Mouse (Mus musculus): ENCODE measurements around the gene Mxi1. TPM values are rescaled to one million over a fixed set of nuclear protein-coding genes. Genes with fewer than 3 reads are reported as not detected.

Mxi1 gene
- total and polyA plus RNA-seq, 2 experiments: 11.8 to 16.1 TPM

DNA sequence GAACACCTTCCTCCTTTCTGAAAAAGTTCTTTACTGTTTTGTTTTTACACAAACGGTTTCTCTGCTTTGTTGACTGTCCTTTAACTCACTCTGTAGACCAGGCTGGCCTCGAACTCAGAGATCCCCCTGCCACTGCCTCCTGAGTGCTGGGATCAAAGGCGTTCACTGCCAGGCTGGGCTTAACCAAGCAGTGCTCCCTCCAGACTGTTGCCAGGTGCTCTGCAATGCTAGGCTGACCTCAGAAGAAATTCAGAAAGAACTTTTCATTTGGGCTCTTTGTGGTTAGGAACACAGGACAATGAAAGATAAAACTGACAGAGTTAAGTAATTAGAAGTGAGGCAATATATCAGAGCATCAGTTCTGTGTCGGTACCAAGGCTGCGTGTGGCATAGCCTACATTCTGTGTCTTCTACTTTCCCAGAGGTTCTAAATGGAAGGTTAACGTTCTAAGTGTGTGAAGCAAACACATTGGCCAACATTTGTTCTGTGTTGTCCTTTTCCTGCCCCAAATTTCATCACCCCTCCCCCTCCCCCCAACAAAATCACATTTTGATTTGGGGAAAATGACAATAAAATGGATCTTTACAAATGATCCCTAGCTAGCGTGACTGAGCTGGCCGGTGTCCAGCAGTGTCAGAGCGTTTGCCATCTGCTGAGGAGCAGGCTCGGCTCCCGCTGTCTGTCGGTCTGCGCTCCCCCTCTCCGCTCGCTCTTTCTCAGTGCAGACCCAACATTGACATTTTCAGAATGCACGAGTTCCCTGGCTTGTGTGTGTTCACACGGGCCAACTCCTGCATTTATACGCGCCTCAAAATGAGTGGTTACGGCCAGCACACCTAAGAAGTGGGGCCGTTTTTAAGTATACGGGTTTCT lies 49.1 kb downstream of the Mxi1 start:
- Histone ChIP-seq H3K36me3 (ENCODE audit: control insufficient read depth, insufficient read depth, low read length) (no peaks in the 10 kb centered on the region), H3K27ac (replicated peaks; ENCODE audit: insufficient read depth, low read depth, low read length) (peak overlapping the region; percentile 96), H3K79me2 (ENCODE audit: control insufficient read depth, insufficient read depth, low read length) (no peaks in the 10 kb centered on the region), H3K27me3 (ENCODE audit: control insufficient read depth, insufficient read depth, low read length) (no peaks in the 10 kb centered on the region), H3K4me1 (ENCODE audit: control insufficient read depth, insufficient read depth, low read length) (peaks cover 3% of the 10 kb centered on the region; the same call in 1 of the 2 replicates), H3K4me3 (ENCODE audit: insufficient read depth, low read depth, low read length) (peak overlapping the region; percentile 54), H3K9ac (ENCODE audit: low read depth, low read length) (peak overlapping the region; percentile 70)
- peak; percentile 73 for DNase-seq (ENCODE audit: extremely low read depth, low read depth, low spot score)
- 0 out of 2 replicates have a peak, but pooled peaks have one; percentile 27 for TF ChIP-seq POLR2A (IDR thresholded peaks at IDR 0.05; ENCODE audit: extremely low read depth, insufficient read depth, low read length)
- no peak for TF ChIP-seq CTCF (IDR thresholded peaks at IDR 0.05; ENCODE audit: low read depth, low read length)
- WGBS: 19% methylated on average over 22 of the region's 22 CpGs

DNA sequence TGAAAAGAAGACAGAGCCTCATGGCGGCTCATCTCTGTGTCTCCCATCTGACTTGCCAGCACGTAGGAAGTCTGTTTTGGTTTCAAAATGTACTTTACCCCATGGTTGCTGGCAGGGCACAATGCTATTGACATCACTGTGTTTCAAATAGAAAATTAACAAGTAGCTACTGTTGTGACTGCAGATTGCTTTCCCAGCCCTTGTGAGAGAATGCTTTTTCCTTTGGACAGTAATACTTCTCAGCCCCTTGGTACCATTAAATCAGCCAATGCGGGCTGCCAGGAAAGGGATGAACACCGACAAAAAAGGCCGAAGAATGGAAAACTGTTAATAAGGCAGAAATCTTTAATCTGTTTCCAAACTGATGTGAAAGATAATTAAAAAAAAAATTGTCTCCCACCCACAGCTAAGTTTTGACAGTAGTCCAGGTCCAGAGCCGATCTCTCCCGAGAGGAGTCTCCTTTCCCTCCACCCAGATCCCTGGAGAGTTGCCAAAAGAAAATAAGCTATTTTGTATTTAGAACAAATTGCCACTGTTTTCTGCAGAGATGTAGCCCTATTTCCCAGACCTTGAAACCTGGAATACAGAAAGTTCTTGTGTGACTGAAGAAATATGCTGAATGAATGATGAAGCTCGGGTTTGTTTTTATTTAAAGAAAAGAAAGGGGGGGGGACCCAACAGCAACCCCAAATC lies 50.1 kb downstream of the Mxi1 start:
- Histone ChIP-seq H3K79me2 (ENCODE audit: control insufficient read depth, insufficient read depth, low read length) (no peaks in the 10 kb centered on the region), H3K27me3 (ENCODE audit: control insufficient read depth, insufficient read depth, low read length) (no peaks in the 10 kb centered on the region), H3K27ac (replicated peaks; ENCODE audit: insufficient read depth, low read depth, low read length) (peak overlapping the region; percentile 96), H3K9ac (ENCODE audit: low read depth, low read length) (peak overlapping the region; percentile 63), H3K4me1 (ENCODE audit: control insufficient read depth, insufficient read depth, low read length) (peaks cover 3% of the 10 kb centered on the region), H3K36me3 (ENCODE audit: control insufficient read depth, insufficient read depth, low read length) (no peaks in the 10 kb centered on the region), H3K4me3 (ENCODE audit: insufficient read depth, low read depth, low read length) (peak overlapping the region; percentile 54; the same call in 1 of the 2 replicates)
- peak; percentile 95 for DNase-seq (ENCODE audit: extremely low read depth, low read depth, low spot score)
- 25% methylated on average over 8 of the region's 8 CpGs for WGBS
- TF ChIP-seq CTCF (IDR thresholded peaks at IDR 0.05; ENCODE audit: low read depth, low read length) (no peak), POLR2A (IDR thresholded peaks at IDR 0.05; ENCODE audit: extremely low read depth, insufficient read depth, low read length) (no peak)

DNA sequence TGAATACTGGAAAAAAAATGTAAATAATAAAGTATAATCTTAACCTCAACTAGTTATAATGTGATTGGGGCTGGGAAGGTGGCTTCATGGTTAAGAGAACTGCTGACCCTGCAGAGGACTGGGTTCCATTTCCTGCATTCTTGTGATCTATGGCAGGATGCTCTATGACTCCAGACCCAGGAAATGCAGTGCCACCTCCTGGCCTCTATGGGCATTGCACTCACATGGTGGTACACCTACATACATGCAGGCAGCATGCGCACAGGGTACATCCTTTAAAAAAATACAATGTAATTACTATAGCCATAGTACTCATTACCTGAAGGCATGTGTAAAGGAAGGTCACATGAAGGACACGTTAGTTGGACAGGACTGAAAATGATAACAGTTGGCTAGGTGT lies 52.6 kb downstream of the Mxi1 start:
- no peak for DNase-seq (ENCODE audit: extremely low read depth, low read depth, low spot score)
- H3K4me3 ChIP-seq (ENCODE audit: insufficient read depth, low read depth, low read length): no peak overlapping the region
- H3K27me3 ChIP-seq (ENCODE audit: control insufficient read depth, insufficient read depth, low read length): no peaks in the 10 kb centered on the region
- WGBS: 43% methylated on average over 2 of the region's 2 CpGs
- H3K27ac ChIP-seq (replicated peaks; ENCODE audit: insufficient read depth, low read depth, low read length): no peak overlapping the region
- peaks cover 3% of the 10 kb centered on the region for H3K4me1 ChIP-seq (ENCODE audit: control insufficient read depth, insufficient read depth, low read length)
- H3K36me3 ChIP-seq (ENCODE audit: control insufficient read depth, insufficient read depth, low read length): no peaks in the 10 kb centered on the region
- TF ChIP-seq POLR2A (IDR thresholded peaks at IDR 0.05; ENCODE audit: extremely low read depth, insufficient read depth, low read length) (no peak), CTCF (IDR thresholded peaks at IDR 0.05; ENCODE audit: low read depth, low read length) (peak; percentile 56)
- H3K79me2 ChIP-seq (ENCODE audit: control insufficient read depth, insufficient read depth, low read length): peaks cover 3% of the 10 kb centered on the region; the same call in 1 of the 2 replicates
- H3K9ac ChIP-seq (ENCODE audit: low read depth, low read length): no peak overlapping the region

DNA sequence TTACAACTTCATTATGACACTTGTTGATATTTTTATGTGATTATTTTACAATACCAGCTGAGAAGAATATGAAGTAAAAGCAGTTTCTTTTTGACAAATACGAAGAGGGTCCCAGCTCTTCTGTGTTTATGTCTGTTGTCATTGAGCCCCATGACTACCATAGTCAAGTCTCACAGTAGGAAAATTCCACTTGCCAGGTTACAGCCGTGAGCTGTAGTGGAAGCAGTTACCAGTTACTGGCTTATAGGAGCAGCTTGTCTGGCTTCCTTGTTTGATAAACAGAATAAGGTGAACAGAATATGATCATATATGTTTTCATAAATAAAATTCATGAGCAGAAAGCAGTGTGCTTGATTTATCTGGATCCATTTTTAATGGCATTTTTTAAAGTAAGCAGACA lies 54.2 kb downstream of the Mxi1 start:
- H3K27me3 ChIP-seq (ENCODE audit: control insufficient read depth, insufficient read depth, low read length): no peaks in the 10 kb centered on the region
- H3K27ac ChIP-seq (replicated peaks; ENCODE audit: insufficient read depth, low read depth, low read length): no peak overlapping the region
- 65% methylated on average over 2 of the region's 2 CpGs for WGBS
- H3K9ac ChIP-seq (ENCODE audit: low read depth, low read length): no peak overlapping the region
- no peaks in the 10 kb centered on the region for H3K36me3 ChIP-seq (ENCODE audit: control insufficient read depth, insufficient read depth, low read length)
- TF ChIP-seq CTCF (IDR thresholded peaks at IDR 0.05; ENCODE audit: low read depth, low read length) (no peak), POLR2A (IDR thresholded peaks at IDR 0.05; ENCODE audit: extremely low read depth, insufficient read depth, low read length) (no peak)
- H3K4me3 ChIP-seq (ENCODE audit: insufficient read depth, low read depth, low read length): no peak overlapping the region
- no peak for DNase-seq (ENCODE audit: extremely low read depth, low read depth, low spot score)
- peaks cover 5% of the 10 kb centered on the region; the same call in 1 of the 2 replicates for H3K79me2 ChIP-seq (ENCODE audit: control insufficient read depth, insufficient read depth, low read length)
- H3K4me1 ChIP-seq (ENCODE audit: control insufficient read depth, insufficient read depth, low read length): peaks cover 2% of the 10 kb centered on the region

DNA sequence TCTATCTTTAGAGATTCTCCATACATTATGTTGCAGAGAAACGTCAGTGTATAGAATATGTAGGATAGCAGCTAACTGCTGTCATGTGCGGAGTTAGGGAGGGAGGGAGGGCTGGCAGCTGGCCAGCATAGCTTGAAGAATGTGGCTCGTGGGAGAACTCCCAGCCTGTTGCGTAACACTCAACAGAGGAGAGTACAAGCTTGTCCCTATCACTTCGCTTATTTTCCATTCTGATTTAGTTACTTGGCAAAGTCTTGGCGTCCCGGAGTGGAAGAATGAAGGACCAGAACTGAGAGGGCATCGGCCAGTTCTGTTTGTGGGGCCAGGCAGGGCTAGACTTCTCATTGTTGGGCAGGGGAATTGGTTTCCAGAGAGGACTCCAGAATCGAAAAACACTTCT lies 54.6 kb downstream of the Mxi1 start:
- Histone ChIP-seq H3K4me3 (ENCODE audit: insufficient read depth, low read depth, low read length) (no peak overlapping the region), H3K79me2 (ENCODE audit: control insufficient read depth, insufficient read depth, low read length) (peaks cover 5% of the 10 kb centered on the region; the same call in 1 of the 2 replicates), H3K9ac (ENCODE audit: low read depth, low read length) (peak overlapping the region; percentile 16; the same call in 1 of the 2 replicates), H3K27me3 (ENCODE audit: control insufficient read depth, insufficient read depth, low read length) (no peaks in the 10 kb centered on the region), H3K27ac (replicated peaks; ENCODE audit: insufficient read depth, low read depth, low read length) (no peak overlapping the region; the same call in 1 of the 2 replicates), H3K4me1 (ENCODE audit: control insufficient read depth, insufficient read depth, low read length) (peaks cover 2% of the 10 kb centered on the region), H3K36me3 (ENCODE audit: control insufficient read depth, insufficient read depth, low read length) (no peaks in the 10 kb centered on the region)
- 3% methylated on average over 9 of the region's 9 CpGs for WGBS
- TF ChIP-seq POLR2A (IDR thresholded peaks at IDR 0.05; ENCODE audit: extremely low read depth, insufficient read depth, low read length) (no peak), CTCF (IDR thresholded peaks at IDR 0.05; ENCODE audit: low read depth, low read length) (no peak)
- peak; percentile 78 for DNase-seq (ENCODE audit: extremely low read depth, low read depth, low spot score)
